Mouse (Mus musculus) myocyte (in vitro differentiated cells): Measurements from ENCODE around the gene Akr1b8. TPM values are rescaled to one million over a fixed set of nuclear protein-coding genes. Genes with fewer than 3 reads are reported as not detected.
"Not testable (repeated sequence)": the region's sequence is repeated elsewhere in the genome, so short reads cannot be mapped to it uniquely, and the experiment has no call there.

Source experiments
- H3K27me3 ChIP-seq: one replicate; pipeline ENCODE4 v1.6.1; 2011; ENCODE audit not compliant: control insufficient read depth, insufficient read depth, insufficient read length
- H3K36me3 ChIP-seq: one replicate; pipeline ENCODE4 v1.6.1; 2011; ENCODE audit not compliant: control insufficient read depth, insufficient read depth
- H3K4me2 ChIP-seq: one replicate; pipeline ENCODE4 v1.6.1; 2011; ENCODE audit warnings: low read depth, control low read depth
- H3K4me3 ChIP-seq: one replicate; pipeline ENCODE4 v1.5.1; 2011; ENCODE audit warnings: mild to moderate bottlenecking, control low read depth, moderate library complexity
- H3K79me2 ChIP-seq: one replicate; pipeline ENCODE4 v1.6.1; 2011; ENCODE audit not compliant: control insufficient read depth, insufficient read depth
- H3ac ChIP-seq: one replicate; pipeline ENCODE4 v1.6.1; 2011; ENCODE audit not compliant: control insufficient read depth, insufficient read length
- CEBPB ChIP-seq: IDR thresholded peaks from 2 replicates; pipeline ENCODE4 v1.6.1; 2011; ENCODE audit warnings: mild to moderate bottlenecking, moderate library complexity; ENCODE audit not compliant: poor library complexity, insufficient read depth, severe bottlenecking
- E2F4 ChIP-seq: IDR thresholded peaks from one replicate; pipeline ENCODE4 v1.6.1; 2011; ENCODE audit warnings: mild to moderate bottlenecking, control low read depth, moderate library complexity; ENCODE audit not compliant: insufficient read depth
- MAX ChIP-seq: IDR thresholded peaks from one replicate; pipeline ENCODE4 v1.6.1; 2011; ENCODE audit warnings: low read depth, mild to moderate bottlenecking, control low read depth
- MYOD1 ChIP-seq, 3 experiments: IDR thresholded peaks; one replicate each; pipeline ENCODE4 v1.6.1; 2011; ENCODE audit warnings: control low read depth in 2 of 3, low read depth in 2 of 3, mild to moderate bottlenecking in 2 of 3, moderate library complexity in 1 of 3; ENCODE audit not compliant: insufficient read length in 2 of 3, control insufficient read depth in 1 of 3
- MYOG ChIP-seq, 3 experiments: IDR thresholded peaks; one replicate each; pipeline ENCODE4 v1.6.1; 2011; ENCODE audit warnings: control low read depth in 2 of 3, low read depth in 2 of 3, mild to moderate bottlenecking in 2 of 3; ENCODE audit not compliant: insufficient read length in 2 of 3, control insufficient read depth in 1 of 3, insufficient read depth in 1 of 3
- POLR2A ChIP-seq: IDR thresholded peaks from one replicate; pipeline ENCODE4 v1.6.1; 2011; ENCODE audit warnings: low read depth, mild to moderate bottlenecking, control low read depth, moderate library complexity; ENCODE audit not compliant: insufficient read length
- POLR2AphosphoS2 ChIP-seq: IDR thresholded peaks from one replicate; pipeline ENCODE4 v1.6.1; 2011; ENCODE audit warnings: low read depth, control low read depth; ENCODE audit not compliant: insufficient read length
- REST ChIP-seq: IDR thresholded peaks from one replicate; pipeline ENCODE4 v1.6.1; 2011; ENCODE audit warnings: mild to moderate bottlenecking, control low read depth, moderate library complexity; ENCODE audit not compliant: insufficient read depth, insufficient read length
- SRF ChIP-seq: IDR thresholded peaks from one replicate; pipeline ENCODE4 v1.6.1; 2011; ENCODE audit warnings: low read depth; ENCODE audit not compliant: control insufficient read depth, insufficient read length
- TCF12 ChIP-seq: IDR thresholded peaks from one replicate; pipeline ENCODE4 v1.6.1; 2011; ENCODE audit warnings: mild to moderate bottlenecking, control low read depth; ENCODE audit not compliant: poor library complexity, insufficient read depth, severe bottlenecking
- TCF3 ChIP-seq: IDR thresholded peaks from one replicate; pipeline ENCODE4 v1.6.1; 2011; ENCODE audit warnings: low read depth, control low read depth; ENCODE audit not compliant: insufficient read length
- USF1 ChIP-seq: IDR thresholded peaks from one replicate; pipeline ENCODE4 v1.6.1; 2011; ENCODE audit warnings: low read depth, mild to moderate bottlenecking, control low read depth, moderate library complexity
- polyA plus RNA-seq: library from polyadenylated mRNA; unstranded; fragments of >200 nt; fragmentation: generic; extraction: Trizol; gene quantifications from one replicate; pipeline ENCODE4 v1.2.1, GENCODE M21; 2012; ENCODE audit warnings: missing spikeins

Gene Akr1b8
- polyA plus RNA-seq, 1 experiment: 167 TPM

DNA sequence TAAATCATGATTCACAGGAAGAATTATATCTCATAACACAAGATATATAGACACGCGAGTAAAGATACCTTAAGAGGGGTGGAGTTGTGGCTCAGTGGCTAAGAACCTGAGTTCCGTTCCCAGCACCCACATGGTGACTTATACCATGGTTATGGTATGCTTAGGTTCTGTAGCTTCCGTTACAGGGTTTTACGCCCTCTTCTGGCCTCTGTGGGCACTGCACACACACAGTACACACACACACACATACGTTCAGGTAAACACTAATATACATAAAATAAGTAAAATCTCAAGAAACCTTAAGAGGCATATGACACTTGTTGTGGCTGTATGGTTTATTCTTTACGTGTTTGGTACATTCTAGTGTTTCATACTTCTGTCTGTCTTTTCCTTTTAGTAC, 31.8 kb upstream of the Akr1b8 start:
- Histone ChIP-seq H3K36me3 (no peaks in the 10 kb centered on the region), H3K27me3 (no peaks in the 10 kb centered on the region), H3K4me3 (no peak overlapping the region), H3K79me2 (no peaks in the 10 kb centered on the region), H3ac (no peak overlapping the region), H3K4me2 (no peak overlapping the region)
- TF ChIP-seq POLR2AphosphoS2 (no peak), E2F4 (no peak), TCF12 (no peak), REST (no peak), SRF (no peak), MAX (no peak), CEBPB (no peak), MYOG (IDR thresholded peaks at IDR 0.05; ENCODE audit: control insufficient read depth in 1 of 3, insufficient read depth in 1 of 3, insufficient read length in 2 of 3, low read depth in 2 of 3) (no peak), MYOD1 (IDR thresholded peaks at IDR 0.05; ENCODE audit: control insufficient read depth in 1 of 3, insufficient read length in 2 of 3, low read depth in 2 of 3) (no peak), USF1 (no peak), POLR2A (no peak), TCF3 (no peak)

DNA sequence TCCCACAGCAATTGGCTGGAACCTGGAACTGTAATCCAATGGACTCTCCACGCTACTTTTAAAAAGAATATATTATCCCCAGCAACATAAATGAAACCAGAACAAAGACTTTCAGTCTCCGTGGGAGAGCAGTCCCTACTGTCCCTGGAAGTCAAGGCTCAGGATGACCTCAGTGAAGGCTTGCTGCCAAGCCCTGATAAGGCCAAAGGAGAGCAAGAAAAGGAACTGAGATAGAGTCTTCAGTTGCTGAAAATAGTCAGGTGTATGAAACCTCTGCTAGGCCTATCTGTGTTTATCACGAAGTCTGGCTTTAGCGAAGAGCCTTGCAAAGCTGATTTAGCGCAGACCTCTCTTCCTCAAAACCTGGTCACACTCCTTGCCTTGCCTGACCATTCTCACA, 22.5 kb upstream of the Akr1b8 start:
- Histone ChIP-seq H3K79me2 (no peaks in the 10 kb centered on the region), H3K4me2 (no peak overlapping the region), H3K36me3 (no peaks in the 10 kb centered on the region), H3K27me3 (no peaks in the 10 kb centered on the region), H3K4me3 (no peak overlapping the region), H3ac (no peak overlapping the region)
- TF ChIP-seq MYOG (IDR thresholded peaks at IDR 0.05; ENCODE audit: control insufficient read depth in 1 of 3, insufficient read depth in 1 of 3, insufficient read length in 2 of 3, low read depth in 2 of 3): no peak
- TF ChIP-seq USF1: no peak
- no peak for TF ChIP-seq E2F4
- TF ChIP-seq REST: no peak
- TF ChIP-seq POLR2AphosphoS2: no peak
- no peak for TF ChIP-seq SRF
- no peak for TF ChIP-seq MAX
- no peak for TF ChIP-seq TCF12

DNA sequence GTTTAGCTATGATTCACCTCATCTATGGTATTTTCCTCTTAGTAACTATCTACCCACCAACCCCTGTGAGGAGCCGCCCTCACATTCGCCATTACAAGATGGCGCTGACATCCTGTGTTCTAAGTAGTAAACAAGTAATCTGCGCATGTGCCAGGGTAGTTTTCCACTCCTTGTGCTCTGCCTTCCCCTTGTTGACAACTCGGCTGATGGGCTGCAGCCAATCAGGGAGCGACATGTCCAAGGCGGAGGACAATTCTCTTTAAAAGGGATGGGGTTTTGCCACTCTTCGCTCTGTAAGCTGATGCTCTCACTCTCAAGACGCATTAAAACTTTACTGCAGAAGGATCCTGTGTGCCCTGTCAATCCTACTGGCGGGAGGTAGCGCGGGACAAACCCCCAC, 22.1 kb upstream of the Akr1b8 start:
- not testable (repeated sequence) for H3K36me3 ChIP-seq, H3K27me3 ChIP-seq, H3K79me2 ChIP-seq, H3K4me3 ChIP-seq, H3K4me2 ChIP-seq, H3ac ChIP-seq

DNA sequence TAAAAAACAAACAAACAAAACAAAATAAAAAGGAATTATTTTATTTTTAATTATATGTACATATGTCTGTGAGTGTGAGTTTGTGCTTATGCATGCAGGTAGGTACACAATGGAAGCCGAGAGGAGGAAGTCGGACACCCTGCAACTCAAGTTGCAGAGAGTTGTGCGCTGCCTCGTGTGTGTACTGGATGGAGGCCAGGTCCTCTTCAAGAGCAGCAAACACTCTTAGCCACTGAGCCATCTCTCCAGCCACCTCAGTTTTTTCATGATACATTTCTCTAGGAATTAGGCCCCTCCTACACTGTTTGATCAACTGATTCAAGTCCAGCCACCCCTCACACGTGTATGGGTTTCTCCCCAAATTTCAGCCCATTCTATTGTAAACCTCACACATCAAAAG, 19.2 kb upstream of the Akr1b8 start:
- no peak overlapping the region for H3K4me2 ChIP-seq
- no peak overlapping the region for H3ac ChIP-seq
- no peaks in the 10 kb centered on the region for H3K79me2 ChIP-seq
- H3K4me3 ChIP-seq: no peak overlapping the region
- TF ChIP-seq MYOD1 (IDR thresholded peaks at IDR 0.05; ENCODE audit: control insufficient read depth in 1 of 3, insufficient read length in 2 of 3, low read depth in 2 of 3) (no peak), POLR2AphosphoS2 (no peak), USF1 (no peak), CEBPB (no peak), TCF12 (no peak), MAX (no peak), E2F4 (no peak), POLR2A (no peak), REST (no peak), MYOG (IDR thresholded peaks at IDR 0.05; ENCODE audit: control insufficient read depth in 1 of 3, insufficient read depth in 1 of 3, insufficient read length in 2 of 3, low read depth in 2 of 3) (no peak), SRF (no peak), TCF3 (no peak)
- H3K27me3 ChIP-seq: no peaks in the 10 kb centered on the region
- no peaks in the 10 kb centered on the region for H3K36me3 ChIP-seq

DNA sequence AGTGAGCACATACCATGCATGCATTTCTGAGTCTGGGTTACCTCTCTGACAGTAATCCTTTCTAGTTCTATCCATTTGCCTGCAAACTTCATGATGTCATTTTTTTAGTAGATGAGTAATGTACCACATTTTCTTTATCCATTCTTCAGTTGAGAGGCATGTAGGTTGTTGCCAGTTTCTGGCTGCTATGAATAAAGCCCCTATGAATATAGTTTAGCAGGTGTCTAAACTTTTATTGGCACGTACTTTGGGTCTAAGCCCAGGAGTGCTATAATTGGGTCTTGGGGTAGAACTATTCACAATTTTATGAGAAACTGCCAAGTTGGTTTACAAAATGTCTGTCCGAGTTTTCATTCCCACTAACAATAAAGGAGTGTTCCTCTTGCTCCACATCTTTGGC, 16.1 kb upstream of the Akr1b8 start:
- Histone ChIP-seq H3K36me3 (no peaks in the 10 kb centered on the region), H3K27me3 (no peaks in the 10 kb centered on the region), H3K4me3 (no peak overlapping the region), H3K79me2 (no peaks in the 10 kb centered on the region), H3ac (no peak overlapping the region), H3K4me2 (no peak overlapping the region)
- TF ChIP-seq REST (no peak), POLR2A (no peak), SRF (no peak), E2F4 (no peak), MYOD1 (IDR thresholded peaks at IDR 0.05; ENCODE audit: control insufficient read depth in 1 of 3, insufficient read length in 2 of 3, low read depth in 2 of 3) (no peak), MAX (no peak), MYOG (IDR thresholded peaks at IDR 0.05; ENCODE audit: control insufficient read depth in 1 of 3, insufficient read depth in 1 of 3, insufficient read length in 2 of 3, low read depth in 2 of 3) (no peak), POLR2AphosphoS2 (no peak), CEBPB (no peak), TCF12 (no peak), TCF3 (no peak), USF1 (no peak)
